In genomic region chr16:55966212-55966871, GRCm38 (mm10) we compare ENCODE assay signal across 8 mouse cellular contexts. TPM values are rescaled to one million over a fixed set of nuclear protein-coding genes. Genes with fewer than 3 reads are reported as not detected.
A peak's percentile ranks its signal among the peaks of the same experiment; 100 is the strongest.
DNase-seq lines count a peak whose midpoint lies in the region; ATAC-seq and TF ChIP-seq lines count a peak whose summit lies in the region.

Rpl24 (plus strand) TSS chr16:55966275.

- TF ChIP-seq POLR2A in liver, adult 2 months (IDR thresholded peaks at IDR 0.05; ENCODE audit: extremely low read depth, insufficient read depth, low read length) = no peak
- peak; percentile 55 for TF ChIP-seq POLR2A in myocyte (IDR thresholded peaks at IDR 0.05; ENCODE audit: insufficient read length, low read depth)

- H3K79me2 ChIP-seq in liver, adult 2 months (ENCODE audit: control insufficient read depth, insufficient read depth, low read length) = peaks cover 5% of the 10 kb centered on the region
- peaks cover 44% of the 10 kb centered on the region for H3K79me2 ChIP-seq in myocyte (ENCODE audit: control insufficient read depth, insufficient read depth)

- H3K36me3 ChIP-seq in heart, embryonic 11.5 days (ENCODE audit: control insufficient read depth, insufficient read depth, low read length) = peaks cover 19% of the 10 kb centered on the region
- peaks cover 30% of the 10 kb centered on the region for H3K36me3 ChIP-seq in kidney, embryonic 16.5 days (ENCODE audit: insufficient read depth, low read length)
- peaks cover 35% of the 10 kb centered on the region for H3K36me3 ChIP-seq in liver, adult 2 months (ENCODE audit: control insufficient read depth, insufficient read depth, low read length)
- peaks cover 30% of the 10 kb centered on the region for H3K36me3 ChIP-seq in myocyte (ENCODE audit: control insufficient read depth, insufficient read depth)
- H3K36me3 ChIP-seq in splenic B cell, adult 2 months (ENCODE audit: control insufficient read depth, insufficient read depth, low read length, poor library complexity, severe bottlenecking) = peaks cover 12% of the 10 kb centered on the region

- TF ChIP-seq CTCF in liver, adult 2 months (IDR thresholded peaks at IDR 0.05; ENCODE audit: low read depth, low read length) = no peak

- H3K4me3 ChIP-seq in heart, embryonic 11.5 days (ENCODE audit: low read depth, low read length) = peak within 1 kb of the TSS; percentile 71
- H3K4me3 ChIP-seq in kidney, embryonic 16.5 days (ENCODE audit: low read length) = peak within 1 kb of the TSS; percentile 98
- peak within 1 kb of the TSS; percentile 75 for H3K4me3 ChIP-seq in liver, adult 2 months (ENCODE audit: insufficient read depth, low read depth, low read length)
- H3K4me3 ChIP-seq in myocyte = peak within 1 kb of the TSS; percentile 89

- H3K9me3 ChIP-seq in heart, embryonic 11.5 days (replicated peaks; ENCODE audit: control insufficient read depth, low read length) = no peaks in the 10 kb centered on the region
- H3K9me3 ChIP-seq in kidney, embryonic 16.5 days (ENCODE audit: low read length) = no peaks in the 10 kb centered on the region

- peak within 1 kb of the TSS; percentile 82 for H3K27ac ChIP-seq in heart, embryonic 11.5 days (ENCODE audit: low read depth, low read length)
- H3K27ac ChIP-seq in kidney, embryonic 16.5 days (ENCODE audit: low read length) = peak within 1 kb of the TSS; percentile 84
- H3K27ac ChIP-seq in liver, adult 2 months (replicated peaks; ENCODE audit: insufficient read depth, low read depth, low read length) = peak within 1 kb of the TSS; percentile 67

- H3K4me2 ChIP-seq in heart, embryonic 11.5 days = peak within 1 kb of the TSS; percentile 80
- peak within 1 kb of the TSS; percentile 97 for H3K4me2 ChIP-seq in kidney, embryonic 16.5 days (replicated peaks; ENCODE audit: low read depth, low read length)
- peak within 1 kb of the TSS; percentile 95 for H3K4me2 ChIP-seq in myocyte (ENCODE audit: low read depth)

- H3K27me3 ChIP-seq in heart, embryonic 11.5 days (ENCODE audit: control insufficient read depth, insufficient read depth, low read length) = no peaks in the 10 kb centered on the region
- H3K27me3 ChIP-seq in kidney, embryonic 16.5 days (ENCODE audit: insufficient read depth, low read length) = no peaks in the 10 kb centered on the region
- no peaks in the 10 kb centered on the region for H3K27me3 ChIP-seq in liver, adult 2 months (ENCODE audit: control insufficient read depth, insufficient read depth, low read length)
- H3K27me3 ChIP-seq in myocyte (ENCODE audit: control insufficient read depth, insufficient read depth, insufficient read length) = no peaks in the 10 kb centered on the region
- no peaks in the 10 kb centered on the region for H3K27me3 ChIP-seq in splenic B cell, adult 2 months (ENCODE audit: control insufficient read depth, insufficient read depth, low read length, poor library complexity, severe bottlenecking)

- WGBS in heart, embryonic 11.5 days (ENCODE audit: insufficient replicate concordance) = under 1% methylated on average over 42 of the region's 42 CpGs
- under 1% methylated on average over 42 of the region's 42 CpGs for WGBS in kidney, embryonic 16.5 days
- under 1% methylated on average over 42 of the region's 42 CpGs for WGBS in liver, adult 2 months

- H3K9ac ChIP-seq in heart, embryonic 11.5 days (ENCODE audit: low read depth, low read length) = peak within 1 kb of the TSS; percentile 96
- H3K9ac ChIP-seq in kidney, embryonic 16.5 days (replicated peaks; ENCODE audit: low read length) = peak within 1 kb of the TSS; percentile 99
- peak within 1 kb of the TSS; percentile 81 for H3K9ac ChIP-seq in liver, adult 2 months (ENCODE audit: low read depth, low read length)

- H3K4me1 ChIP-seq in heart, embryonic 11.5 days (ENCODE audit: control insufficient read depth, insufficient read depth, low read length) = peaks cover 4% of the 10 kb centered on the region; the same call in 1 of the 2 replicates
- H3K4me1 ChIP-seq in kidney, embryonic 16.5 days (ENCODE audit: insufficient read depth, low read length) = peaks cover 25% of the 10 kb centered on the region
- H3K4me1 ChIP-seq in liver, adult 2 months (ENCODE audit: control insufficient read depth, insufficient read depth, low read length) = peaks cover 5% of the 10 kb centered on the region

- peak; percentile 95 to 96 for DNase-seq in B cell, adult 2 months
- DNase-seq in brain, adult 2 months (ENCODE audit: low read depth, low spot score) = peak; percentile 99
- peak; percentile 86 for DNase-seq in liver, adult 2 months (ENCODE audit: extremely low read depth, low read depth, low spot score)
- DNase-seq in splenic B cell, adult 2 months (ENCODE audit: low read depth, low spot score) = peak; percentile 93

- H3ac ChIP-seq in myocyte (ENCODE audit: control insufficient read depth, insufficient read length) = peak within 1 kb of the TSS; percentile 86

- peak; percentile 93 for ATAC-seq in erythroblast, adult 5-6 weeks (replicated peaks; ENCODE audit: low FRiP score, poor library complexity, severe bottlenecking)
- peak; percentile 88 for ATAC-seq in heart, embryonic 11.5 days (replicated peaks; ENCODE audit: insufficient number of reproducible peaks, low FRiP score, low TSS enrichment)
- ATAC-seq in kidney, embryonic 16.5 days (ENCODE audit: low FRiP score, low TSS enrichment) = peak; percentile 92

TF ChIP-seq in myocyte, 11 proteins besides CTCF, POLR2A, EP300 and RAD21:
- TF ChIP-seq POLR2AphosphoS2 (IDR thresholded peaks at IDR 0.05; ENCODE audit: insufficient read length, low read depth) (peak; percentile 70), TCF3 (IDR thresholded peaks at IDR 0.05; ENCODE audit: insufficient read length, low read depth) (no peak), SRF (IDR thresholded peaks at IDR 0.05; ENCODE audit: control insufficient read depth, insufficient read length, low read depth) (peak; percentile 85), USF1 (IDR thresholded peaks at IDR 0.05; ENCODE audit: low read depth) (no peak), MAX (IDR thresholded peaks at IDR 0.05; ENCODE audit: low read depth) (no peak), MYOD1 (IDR thresholded peaks at IDR 0.05; ENCODE audit: control insufficient read depth in 1 of 3, insufficient read length in 2 of 3, low read depth in 2 of 3) (no peak), TCF12 (IDR thresholded peaks at IDR 0.05; ENCODE audit: insufficient read depth, poor library complexity, severe bottlenecking) (no peak), CEBPB (IDR thresholded peaks at IDR 0.05; ENCODE audit: insufficient read depth, poor library complexity, severe bottlenecking) (no peak), REST (IDR thresholded peaks at IDR 0.05; ENCODE audit: insufficient read depth, insufficient read length) (no peak), E2F4 (IDR thresholded peaks at IDR 0.05; ENCODE audit: insufficient read depth) (no peak)

RNA-seq across cellular contexts. Expression of gene Rpl24, which starts in this region (rescaled TPM):
- 383 and 432 TPM in 2 replicates for total RNA-seq in erythroblast, adult 5-6 weeks (2015; ENCODE audit: low replicate concordance)
- 184 and 212 TPM in 2 replicates for total RNA-seq in erythroblast, adult 5-6 weeks (2017; ENCODE audit: low replicate concordance)
- polyA plus RNA-seq in heart, embryonic 11.5 days (2014; fragmentation: Nextera tagmentation; extraction: Ambion mirVana) = 617 and 672 TPM in 2 replicates
- 611 and 649 TPM in 2 replicates for polyA plus RNA-seq in kidney, embryonic 16.5 days (2015; fragmentation: Nextera tagmentation; extraction: Ambion mirVana)
- 178 and 222 TPM in 2 replicates for total RNA-seq in liver, adult 2 months (2014; rRNA removed)
- polyA plus RNA-seq in liver, adult 2 months (2012; rRNA removed) = 95.2 and 103 TPM in 2 replicates
- polyA plus RNA-seq in myocyte (2012; fragmentation: generic; extraction: Trizol) = 1,858 TPM

Comparison
In these comparisons a context has a peak if more than half of its experiments do, and no peak if none do; other contexts are left out.
1. Peak in every context shown above with its lines: DNase-seq, ATAC-seq, H3K4me3 ChIP-seq and H3K27ac ChIP-seq.